Mouse (Mus musculus): ENCODE measurements around the gene Pfkp. TPM values are rescaled to one million over a fixed set of nuclear protein-coding genes. Genes with fewer than 3 reads are reported as not detected.

The Pfkp gene
- polyA plus RNA-seq, 1 experiment from 2014 or later = 12.5 TPM

DNA sequence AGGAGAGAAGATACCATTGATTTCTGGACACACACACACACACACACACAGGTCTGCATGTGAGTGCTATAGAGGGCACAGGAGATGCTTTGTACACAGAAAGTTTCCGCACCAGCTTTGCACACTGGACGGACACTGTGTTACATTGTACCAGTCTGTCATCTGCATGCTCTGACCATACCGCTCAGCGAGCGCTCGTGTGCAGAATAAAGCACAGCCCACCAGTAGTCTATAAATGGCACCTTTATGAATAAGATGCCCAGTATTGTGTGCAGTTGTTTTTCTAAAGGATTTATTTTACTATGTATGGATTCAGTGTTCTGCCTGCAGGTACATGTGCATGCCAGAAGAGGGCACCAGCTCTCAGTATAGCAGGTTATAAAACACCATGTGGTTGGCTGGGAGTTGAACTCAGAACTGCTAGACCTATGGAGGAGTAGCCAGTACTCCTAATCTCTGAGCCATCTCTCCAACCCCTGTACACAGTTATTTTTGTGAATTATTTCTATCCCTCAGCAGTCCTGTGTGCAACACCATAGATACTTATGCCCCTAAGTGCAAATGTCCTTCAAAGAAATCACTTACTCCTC is 72.6 kb downstream of the Pfkp start:
- DNase-seq (ENCODE audit: extremely low spot score, low spot score) = no peak
- H3K4me3 ChIP-seq = no peak overlapping the region
- no peaks in the 10 kb centered on the region for H3K4me1 ChIP-seq
- 98% methylated on average over 6 of the region's 6 CpGs for WGBS
- no peak overlapping the region for H3K27ac ChIP-seq
- H3K27me3 ChIP-seq (ENCODE audit: poor library complexity, severe bottlenecking) = no peaks in the 10 kb centered on the region
- no peaks in the 10 kb centered on the region for H3K9me3 ChIP-seq
- peaks cover 100% of the 10 kb centered on the region for H3K36me3 ChIP-seq (replicated peaks)

DNA sequence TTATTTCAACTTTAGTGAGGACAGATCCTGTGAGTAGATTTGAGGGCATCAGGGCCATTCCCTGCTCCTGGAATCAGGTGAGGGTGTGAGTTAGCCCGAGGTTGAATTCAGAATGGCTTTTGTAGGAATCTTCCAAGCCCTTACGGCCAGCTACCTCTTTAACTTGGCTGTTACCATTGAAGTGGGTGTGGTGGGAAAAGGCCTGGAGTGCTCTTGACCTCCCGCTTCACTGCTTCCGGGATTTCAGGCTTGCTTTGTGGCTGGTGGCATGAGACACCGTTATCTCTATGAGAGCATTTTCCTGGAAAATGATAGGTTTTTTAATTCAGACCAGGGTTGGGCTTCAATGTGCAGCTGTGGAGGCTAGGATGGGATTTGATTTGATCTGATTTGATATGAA is 83.0 kb downstream of the Pfkp start:
- Histone ChIP-seq H3K36me3 (replicated peaks) (peaks cover 99% of the 10 kb centered on the region), H3K4me3 (no peak overlapping the region), H3K27ac (no peak overlapping the region), H3K9me3 (no peaks in the 10 kb centered on the region), H3K27me3 (ENCODE audit: poor library complexity, severe bottlenecking) (no peaks in the 10 kb centered on the region), H3K4me1 (no peaks in the 10 kb centered on the region)
- 94% methylated on average over 5 of the region's 5 CpGs for WGBS
- no peak for DNase-seq (ENCODE audit: extremely low spot score, low spot score)

DNA sequence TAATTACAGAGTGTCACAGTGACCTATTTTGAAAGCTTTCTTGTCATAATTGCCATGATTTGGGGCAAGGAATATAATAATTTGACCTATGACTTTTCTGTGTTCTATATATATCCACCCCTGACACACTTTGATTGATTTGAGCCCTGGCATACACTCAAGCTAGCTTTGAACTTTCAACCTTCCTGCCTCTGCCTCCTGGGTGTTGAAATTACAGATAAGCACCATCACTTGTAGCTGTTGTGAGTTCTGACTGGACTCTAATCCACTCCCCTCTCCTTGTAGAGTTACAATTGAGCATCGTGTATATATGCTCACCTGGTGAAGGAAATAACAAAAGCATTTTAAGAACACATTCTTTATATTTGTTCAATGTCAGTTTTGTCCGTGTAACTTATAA is 86.2 kb downstream of the Pfkp start:
- Histone ChIP-seq H3K36me3 (replicated peaks) (peaks cover 99% of the 10 kb centered on the region), H3K27ac (no peak overlapping the region), H3K9me3 (no peaks in the 10 kb centered on the region), H3K27me3 (ENCODE audit: poor library complexity, severe bottlenecking) (no peaks in the 10 kb centered on the region), H3K4me3 (no peak overlapping the region), H3K4me1 (no peaks in the 10 kb centered on the region)
- no peak for DNase-seq (ENCODE audit: extremely low spot score, low spot score)
- 89% methylated on average over 2 of the region's 2 CpGs for WGBS

DNA sequence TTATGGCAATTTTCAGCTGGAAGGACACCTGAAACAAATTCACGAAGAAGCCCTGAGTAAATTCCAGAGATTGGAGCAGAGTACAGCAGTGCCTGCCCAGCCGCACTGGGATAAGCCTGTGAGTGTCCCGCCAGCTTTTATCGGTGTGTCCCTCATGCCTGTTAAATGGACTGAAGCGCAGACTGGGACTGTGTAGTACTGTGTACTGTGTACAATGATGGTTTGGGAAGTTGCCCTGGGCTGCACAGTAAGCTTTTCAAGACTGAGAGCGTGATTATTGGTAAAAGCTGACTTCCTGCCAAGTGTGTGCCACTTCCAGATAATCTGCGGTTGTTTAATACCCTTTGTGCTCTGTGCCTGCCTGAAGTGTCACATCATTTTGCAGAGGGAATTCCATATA is 90.8 kb downstream of the Pfkp start:
- no peaks in the 10 kb centered on the region for H3K4me1 ChIP-seq
- peaks cover 96% of the 10 kb centered on the region for H3K36me3 ChIP-seq (replicated peaks)
- DNase-seq (ENCODE audit: extremely low spot score, low spot score) = no peak
- WGBS = 95% methylated on average over 7 of the region's 7 CpGs
- no peak overlapping the region for H3K4me3 ChIP-seq
- H3K27ac ChIP-seq = no peak overlapping the region
- H3K9me3 ChIP-seq = no peaks in the 10 kb centered on the region
- H3K27me3 ChIP-seq (ENCODE audit: poor library complexity, severe bottlenecking) = no peaks in the 10 kb centered on the region

DNA sequence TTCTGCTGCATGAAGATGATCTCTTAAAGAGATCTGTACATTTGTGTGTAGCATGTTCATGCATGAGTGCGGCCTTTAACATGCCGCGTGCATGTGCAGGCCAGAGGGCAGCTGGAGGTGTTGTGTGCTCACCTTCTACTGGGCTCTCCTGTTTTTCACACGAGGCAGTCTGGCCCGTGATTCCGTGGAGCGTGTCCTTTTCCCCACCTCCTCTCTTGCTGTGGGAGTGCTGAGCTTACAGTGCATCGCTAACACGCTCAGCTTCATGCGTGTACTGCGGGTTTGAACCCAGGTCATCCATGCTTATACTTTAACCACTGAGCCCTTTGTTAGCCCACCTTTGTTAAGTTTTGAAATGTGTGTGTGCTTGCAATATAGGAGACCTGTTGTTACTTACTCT is 92.9 kb downstream of the Pfkp start:
- peaks cover 94% of the 10 kb centered on the region for H3K36me3 ChIP-seq (replicated peaks)
- no peaks in the 10 kb centered on the region for H3K9me3 ChIP-seq
- 96% methylated on average over 11 of the region's 11 CpGs for WGBS
- H3K4me1 ChIP-seq = no peaks in the 10 kb centered on the region
- DNase-seq (ENCODE audit: extremely low spot score, low spot score) = no peak
- no peak overlapping the region for H3K4me3 ChIP-seq
- H3K27me3 ChIP-seq (ENCODE audit: poor library complexity, severe bottlenecking) = no peaks in the 10 kb centered on the region
- no peak overlapping the region for H3K27ac ChIP-seq

DNA sequence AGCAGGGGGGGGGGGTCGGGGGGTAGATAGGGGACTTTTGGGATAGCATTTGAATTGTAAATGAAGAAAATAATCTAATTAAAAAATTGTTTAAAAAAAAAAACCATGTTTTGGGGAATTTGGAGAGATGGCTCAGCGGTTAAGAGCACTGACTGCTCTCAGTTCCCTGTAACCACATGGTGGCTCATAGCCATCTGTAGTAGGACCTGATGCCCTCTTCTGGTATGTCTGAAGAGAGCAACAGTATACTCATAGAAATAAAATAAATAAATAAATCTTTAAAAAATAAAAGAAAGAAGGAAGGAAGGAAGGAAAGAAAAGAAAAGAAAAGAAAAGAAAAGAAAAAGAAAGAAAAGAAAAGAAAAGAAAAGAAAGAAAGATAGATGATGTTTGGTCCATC is 94.9 kb downstream of the Pfkp start:
- no peak overlapping the region for H3K27ac ChIP-seq
- DNase-seq (ENCODE audit: extremely low spot score, low spot score) = no peak
- peaks cover 88% of the 10 kb centered on the region for H3K36me3 ChIP-seq (replicated peaks)
- no peak overlapping the region for H3K4me3 ChIP-seq
- peaks cover 9% of the 10 kb centered on the region for H3K4me1 ChIP-seq
- no peaks in the 10 kb centered on the region for H3K27me3 ChIP-seq (ENCODE audit: poor library complexity, severe bottlenecking)
- WGBS = 83% methylated on average over 2 of the region's 2 CpGs
- no peaks in the 10 kb centered on the region for H3K9me3 ChIP-seq

DNA sequence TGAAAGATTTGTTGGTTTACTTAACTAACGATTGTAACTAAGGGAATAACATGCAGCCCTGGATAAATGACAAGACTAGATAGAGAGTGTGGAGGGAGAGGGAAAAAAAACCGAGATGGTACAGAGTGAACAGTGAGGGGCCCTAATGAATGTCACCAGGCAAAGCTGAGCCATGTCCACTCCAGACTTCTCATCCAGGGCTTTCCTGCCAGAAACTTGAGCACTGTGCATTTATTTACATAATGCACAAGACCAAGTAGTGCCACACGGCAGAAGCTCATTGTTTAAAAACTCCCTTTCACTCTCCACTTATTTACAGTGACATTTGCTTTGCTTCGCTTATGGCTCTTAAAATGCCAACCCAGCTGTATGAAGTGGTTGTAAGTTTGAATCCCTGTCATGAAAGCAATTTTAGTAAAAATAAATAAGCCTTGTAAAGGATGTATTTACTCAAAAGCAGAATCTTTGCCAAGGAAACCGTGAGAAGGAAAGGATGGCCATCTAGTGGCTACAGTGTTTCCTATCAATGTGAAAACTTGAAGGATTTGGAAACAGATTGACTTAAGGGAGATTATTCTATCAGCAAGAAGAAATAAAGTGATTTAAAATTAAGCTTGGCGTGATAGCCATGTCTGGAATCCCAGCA is 113.2 kb downstream of the Pfkp start:
- Histone ChIP-seq H3K4me3 (no peak overlapping the region), H3K36me3 (replicated peaks) (no peaks in the 10 kb centered on the region), H3K4me1 (no peaks in the 10 kb centered on the region), H3K9me3 (no peaks in the 10 kb centered on the region), H3K27me3 (ENCODE audit: poor library complexity, severe bottlenecking) (no peaks in the 10 kb centered on the region), H3K27ac (no peak overlapping the region)
- WGBS = 70% methylated on average over 6 of the region's 6 CpGs
- DNase-seq (ENCODE audit: extremely low spot score, low spot score) = no peak

DNA sequence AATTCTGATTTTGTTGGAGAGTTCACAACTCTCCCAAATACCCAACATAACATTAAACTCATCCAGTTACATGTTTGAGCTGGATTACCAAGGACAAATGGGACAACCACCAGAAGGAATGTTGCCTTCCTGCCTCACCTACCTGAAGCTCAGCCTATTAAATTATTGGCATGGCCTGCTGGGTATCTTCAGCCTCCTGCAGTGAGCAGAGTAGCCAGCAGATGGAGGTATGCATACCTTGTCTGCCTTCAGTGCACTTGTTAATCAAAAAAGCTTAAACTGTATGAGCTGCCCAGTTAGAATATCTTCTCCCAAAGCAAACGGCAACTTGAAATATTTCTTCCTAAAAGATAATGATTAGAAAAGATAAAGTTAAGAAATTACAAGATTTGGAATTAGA is 115.9 kb downstream of the Pfkp start:
- no peak for DNase-seq (ENCODE audit: extremely low spot score, low spot score)
- Histone ChIP-seq H3K36me3 (replicated peaks) (no peaks in the 10 kb centered on the region), H3K4me3 (no peak overlapping the region), H3K27ac (no peak overlapping the region), H3K4me1 (no peaks in the 10 kb centered on the region), H3K27me3 (ENCODE audit: poor library complexity, severe bottlenecking) (no peaks in the 10 kb centered on the region), H3K9me3 (no peaks in the 10 kb centered on the region)
- WGBS = 95% methylated on average over 1 of the region's 1 CpGs

Other genes starting within 250 kb of the Pfkp start
- 120 and 121 TPM in 2 replicates for gene Pitrm1, start 100.6 kb downstream of the Pfkp start, polyA plus RNA-seq (2016; fragmentation: Nextera tagmentation; extraction: Ambion mirVana)